Mouse (Mus musculus) ZHBTc4 (cell line): ENCODE measurements around the gene Uqcr10.

Experiments used
- DNase-seq: peaks from one replicate; pipeline ENCODE4 v3.0.0-alpha.2; 2011; ENCODE audit warnings: low read depth, low spot score

Uqcr10 gene

GRCm38 (mm10) chr11:4677250-4677872, 26.8 kb downstream of the Uqcr10 start:
- DNase-seq, result peak; percentile 48

DNA sequence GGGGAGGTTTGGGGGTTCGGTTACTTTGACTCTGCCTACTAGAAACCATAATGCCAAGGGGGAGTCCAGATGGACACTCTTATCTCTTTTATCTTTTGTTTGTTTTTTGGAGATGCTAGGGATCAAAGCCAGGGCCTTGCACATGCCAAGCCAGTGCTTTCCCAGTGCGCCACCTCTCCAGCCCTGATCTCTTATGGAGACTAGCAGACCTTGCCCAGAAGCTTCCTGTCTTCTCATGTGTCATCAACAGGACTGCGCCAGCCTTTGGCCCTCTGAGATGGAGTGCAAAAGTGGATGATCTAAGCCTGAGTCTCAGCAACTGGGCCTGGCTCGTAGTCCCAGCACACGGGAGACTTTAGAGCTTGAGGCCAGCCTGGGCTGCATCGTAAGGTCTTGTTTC, 28.4 kb downstream of the Uqcr10 start:
- no peak for DNase-seq

DNA sequence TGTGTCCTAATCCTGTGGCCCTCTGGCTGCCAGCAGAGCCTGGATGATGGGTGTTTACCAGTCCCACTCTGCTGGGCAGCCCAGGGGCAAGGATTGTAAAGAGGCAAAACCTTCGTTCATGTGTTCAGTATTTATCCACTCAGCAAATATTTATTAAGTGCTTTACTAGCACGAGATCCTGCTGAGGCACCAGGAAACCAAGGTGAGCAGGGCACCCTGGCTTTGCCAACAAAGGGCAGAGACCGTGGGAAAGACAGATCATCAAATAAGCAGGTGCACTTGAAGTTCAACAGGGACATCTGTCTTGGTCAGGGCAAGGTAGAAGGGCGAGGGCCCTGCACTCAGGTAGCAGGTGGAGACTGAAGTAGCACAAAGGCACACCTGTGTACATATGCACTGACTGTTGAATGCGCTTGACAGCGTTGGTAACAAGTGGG, 29.0 kb downstream of the Uqcr10 start:
- no peak for DNase-seq

GRCm38 (mm10) chr11:4674593-4674992, 29.5 kb downstream of the Uqcr10 start:
- no peak for DNase-seq

DNA sequence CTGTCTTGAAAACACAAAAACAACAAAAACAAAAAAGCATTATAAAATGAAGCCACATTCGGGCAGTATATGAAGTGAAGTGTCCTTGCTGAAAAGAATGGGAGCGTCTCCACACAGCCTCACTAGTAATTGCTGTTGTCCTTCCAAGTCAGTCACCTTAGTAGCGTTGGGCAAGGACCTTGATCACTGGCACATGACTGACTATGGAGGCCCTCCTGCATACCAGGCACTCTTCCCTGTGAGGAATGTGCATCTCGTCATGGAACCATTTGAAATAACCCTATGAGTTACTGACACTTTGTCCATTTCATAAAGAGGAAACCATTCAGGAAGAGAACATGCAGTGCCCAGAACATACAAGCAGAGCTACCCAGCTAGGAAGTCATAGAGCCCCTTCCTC, 32.4 kb downstream of the Uqcr10 start:
- no peak for DNase-seq

GRCm38 (mm10) chr11:4662496-4662878, 41.7 kb downstream of the Uqcr10 start:
- DNase-seq, result no peak

GRCm38 (mm10) chr11:4661871-4662495, 42.2 kb downstream of the Uqcr10 start:
- DNase-seq, result no peak

DNA sequence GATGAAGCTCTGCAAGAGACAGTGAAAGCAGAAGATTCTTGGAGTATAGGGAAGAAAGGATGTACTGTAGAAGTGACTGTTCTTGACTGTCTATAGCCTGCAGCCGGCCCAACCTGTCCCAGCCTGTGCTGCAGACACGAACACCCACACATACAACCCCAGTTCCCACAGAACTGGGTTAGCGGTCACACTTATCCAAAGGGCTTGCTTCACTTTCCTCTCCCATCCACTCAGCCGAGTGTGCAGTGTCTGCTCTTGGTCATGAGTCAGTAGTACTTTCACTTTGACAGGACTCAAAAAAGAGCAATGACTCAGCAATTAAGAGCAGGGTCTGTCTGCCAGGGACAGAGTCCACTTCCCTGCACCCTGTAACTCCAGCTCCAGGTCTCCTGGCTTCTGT, 42.8 kb downstream of the Uqcr10 start:
- no peak for DNase-seq

GRCm38 (mm10) chr11:4660309-4661025, 43.7 kb downstream of the Uqcr10 start:
- no peak for DNase-seq

- DNase-seq, result no peak
Observed at GRCm38 (mm10) chr11:4659818-4660217, 44.3 kb downstream of the Uqcr10 start.
